Mouse (Mus musculus) lung, adult 2 months (tissue): ENCODE measurements at regions not wholly inside any gene's neighbourhood (a gene's known extent, or its start where the extent isn't known, plus 50 kb on each side); places are given as distances from the start of the nearest gene placed in this dataset.

Source experiments
- CTCF ChIP-seq: fragments of 200-500 bp; IDR thresholded peaks from 2 replicates; pipeline ENCODE4 v1.5.1; 2011; ENCODE audit warnings: mild to moderate bottlenecking, low read length, control low read depth; ENCODE audit not compliant: insufficient read depth
- POLR2A ChIP-seq: fragments of 200-500 bp; IDR thresholded peaks from 2 replicates; pipeline ENCODE4 v1.6.1; 2011; ENCODE audit warnings: low read depth, mild to moderate bottlenecking, control low read depth, low read length, borderline replicate concordance; ENCODE audit errors: extremely low read depth

DNA sequence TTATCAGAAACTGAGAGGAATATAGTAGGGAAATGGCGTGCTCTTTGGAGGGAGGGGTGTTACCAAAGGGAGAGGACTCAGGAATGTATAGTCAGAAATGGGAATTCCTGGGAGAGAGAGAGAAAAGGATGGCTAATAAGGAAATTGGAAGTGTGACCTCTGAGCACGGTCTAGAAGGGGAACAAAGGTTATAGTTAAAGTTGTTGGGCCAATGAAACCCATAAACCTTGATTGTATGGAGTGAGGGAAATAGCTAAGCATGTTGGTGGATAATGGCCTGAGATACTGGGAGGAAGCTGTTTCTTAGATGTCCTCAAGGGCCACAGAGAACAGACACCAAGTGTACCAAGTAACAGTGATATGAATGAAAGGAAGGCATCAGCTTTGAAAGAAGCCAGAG is 294.8 kb upstream of the Klf6 start:
- TF ChIP-seq POLR2A = no peak
- no peak for TF ChIP-seq CTCF
